Mouse (Mus musculus) ES-Bruce4 (cell line): ENCODE results near the gene Rps6ka5. TPM values are rescaled to one million over a fixed set of nuclear protein-coding genes. Genes with fewer than 3 reads are reported as not detected.

Experiments used
- H3K27ac ChIP-seq: 2 replicates; pipeline ENCODE4 v1.5.1; 2012; ENCODE audit warnings: low read length, inconsistent platforms; ENCODE audit not compliant: insufficient read depth
- H3K27me3 ChIP-seq: 2 replicates; pipeline ENCODE4 v1.6.1; 2012; ENCODE audit warnings: mild to moderate bottlenecking, low read length, inconsistent platforms; ENCODE audit not compliant: control insufficient read depth, poor library complexity, insufficient read depth, severe bottlenecking
- H3K36me3 ChIP-seq: 2 replicates; pipeline ENCODE4 v1.6.1; 2012; ENCODE audit warnings: inconsistent platforms, mild to moderate bottlenecking, low read length, moderate library complexity; ENCODE audit not compliant: control insufficient read depth, poor library complexity, insufficient read depth, severe bottlenecking
- H3K4me1 ChIP-seq: one replicate; pipeline ENCODE4 v1.8.1; 2011; ENCODE audit warnings: low read length; ENCODE audit not compliant: control insufficient read depth, insufficient read depth
- H3K4me3 ChIP-seq: 2 replicates; pipeline ENCODE4 v1.5.1; 2011; ENCODE audit warnings: low read depth, mild to moderate bottlenecking, low read length
- H3K9ac ChIP-seq: 2 replicates; pipeline ENCODE4 v1.6.1; 2012; ENCODE audit warnings: low read depth, mild to moderate bottlenecking, inconsistent platforms; ENCODE audit not compliant: poor library complexity, severe bottlenecking
- H3K9me3 ChIP-seq: replicated peaks from 2 replicates; pipeline ENCODE4 v1.6.1; 2012; ENCODE audit warnings: mild to moderate bottlenecking, low read length, inconsistent platforms; ENCODE audit not compliant: control insufficient read depth, poor library complexity, insufficient read depth, severe bottlenecking
- CTCF ChIP-seq: IDR thresholded peaks from one replicate; pipeline ENCODE4 v1.8.1; 2011; ENCODE audit warnings: low read depth, low read length
- EP300 ChIP-seq: IDR thresholded peaks from 2 replicates; pipeline ENCODE4 v1.6.1; 2011; ENCODE audit warnings: low read depth, low read length; ENCODE audit not compliant: insufficient read depth
- POLR2A ChIP-seq: IDR thresholded peaks from one replicate; pipeline ENCODE4 v1.8.1; 2011; ENCODE audit warnings: low read length; ENCODE audit not compliant: insufficient read depth
- polyA plus RNA-seq: library from polyadenylated mRNA; stranded (reverse); fragments of >200 nt; gene quantifications from 2 replicates; pipeline ENCODE4 v1.2.4, GENCODE M21; 2011; ENCODE audit warnings: low read depth; ENCODE audit not compliant: missing spikeins, insufficient read depth, insufficient read length

Gene Rps6ka5
- polyA plus RNA-seq, 1 experiment, result 13.2 TPM

DNA sequence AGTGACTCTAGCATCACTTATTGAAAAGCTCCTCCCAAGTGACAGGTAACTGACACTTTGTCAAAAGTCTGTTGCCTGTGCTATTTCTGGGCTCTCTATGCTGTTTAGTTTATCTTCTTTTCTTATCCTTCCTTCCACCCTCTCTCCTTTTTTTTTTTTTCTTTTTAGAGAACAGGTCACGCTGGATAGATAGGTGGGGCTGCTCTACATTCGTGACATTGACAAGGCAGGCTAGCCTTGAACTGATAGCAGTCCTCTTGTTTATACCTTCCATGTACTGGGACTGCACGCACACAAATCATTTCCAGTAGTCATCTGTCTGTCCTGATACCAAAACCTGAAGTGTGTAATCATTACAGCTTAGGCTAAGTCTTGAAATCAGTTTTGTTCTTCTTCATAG is 132.1 kb downstream of the Rps6ka5 start:
- Histone ChIP-seq H3K27me3 (no peaks in the 10 kb centered on the region; the same call in 1 of the 2 replicates), H3K36me3 (no peaks in the 10 kb centered on the region), H3K4me1 (no peaks in the 10 kb centered on the region), H3K4me3 (no peak overlapping the region), H3K27ac (no peak overlapping the region), H3K9me3 (no peaks in the 10 kb centered on the region), H3K9ac (no peak overlapping the region)
- TF ChIP-seq POLR2A, result no peak
- no peak for TF ChIP-seq EP300
- no peak for TF ChIP-seq CTCF

DNA sequence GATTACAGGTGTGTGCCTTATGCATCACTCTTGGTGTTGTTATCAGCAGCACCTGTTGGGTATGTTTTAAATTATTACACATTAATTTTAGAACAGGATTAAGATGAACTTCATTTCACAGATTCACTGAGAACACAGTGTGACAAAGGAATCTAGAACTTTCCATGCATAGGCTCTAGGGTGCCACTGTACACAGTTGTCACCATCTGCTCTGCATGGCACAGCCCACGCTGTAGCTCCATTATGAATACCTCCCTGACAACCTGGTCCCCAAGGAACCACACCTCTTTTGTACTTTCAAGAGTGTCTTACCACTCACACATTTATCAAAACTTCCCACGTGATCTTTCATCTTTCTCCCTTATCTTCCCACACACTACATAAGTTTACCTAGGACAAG is 140.2 kb downstream of the Rps6ka5 start:
- Histone ChIP-seq H3K36me3 (no peaks in the 10 kb centered on the region), H3K4me3 (no peak overlapping the region), H3K9ac (no peak overlapping the region), H3K4me1 (no peaks in the 10 kb centered on the region), H3K9me3 (no peaks in the 10 kb centered on the region), H3K27ac (no peak overlapping the region), H3K27me3 (no peaks in the 10 kb centered on the region; the same call in 1 of the 2 replicates)
- TF ChIP-seq EP300, result no peak
- TF ChIP-seq CTCF, result no peak
- no peak for TF ChIP-seq POLR2A

DNA sequence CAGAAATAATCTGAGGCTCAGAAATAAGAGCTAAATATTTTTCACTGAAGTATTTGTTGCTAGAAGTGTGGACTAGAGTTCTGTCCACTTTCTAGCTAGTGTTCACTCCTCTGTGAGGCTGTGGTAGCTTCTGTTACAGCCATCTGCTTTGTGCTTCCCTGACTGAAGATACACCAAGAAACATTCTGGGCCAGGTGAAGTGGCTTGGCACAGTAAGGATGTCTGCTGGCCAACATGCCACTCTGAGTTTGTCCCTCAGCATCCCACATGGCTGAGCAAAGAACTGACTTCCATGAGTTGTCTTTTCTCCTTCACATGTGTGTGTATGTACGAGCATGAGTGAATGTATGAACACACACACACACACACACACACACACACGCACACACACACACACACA is 147.6 kb downstream of the Rps6ka5 start:
- Histone ChIP-seq H3K9me3 (no peaks in the 10 kb centered on the region), H3K4me3 (no peak overlapping the region), H3K36me3 (no peaks in the 10 kb centered on the region), H3K27me3 (no peaks in the 10 kb centered on the region), H3K4me1 (no peaks in the 10 kb centered on the region), H3K27ac (no peak overlapping the region), H3K9ac (no peak overlapping the region)
- no peak for TF ChIP-seq EP300
- no peak for TF ChIP-seq CTCF
- TF ChIP-seq POLR2A, result no peak

DNA sequence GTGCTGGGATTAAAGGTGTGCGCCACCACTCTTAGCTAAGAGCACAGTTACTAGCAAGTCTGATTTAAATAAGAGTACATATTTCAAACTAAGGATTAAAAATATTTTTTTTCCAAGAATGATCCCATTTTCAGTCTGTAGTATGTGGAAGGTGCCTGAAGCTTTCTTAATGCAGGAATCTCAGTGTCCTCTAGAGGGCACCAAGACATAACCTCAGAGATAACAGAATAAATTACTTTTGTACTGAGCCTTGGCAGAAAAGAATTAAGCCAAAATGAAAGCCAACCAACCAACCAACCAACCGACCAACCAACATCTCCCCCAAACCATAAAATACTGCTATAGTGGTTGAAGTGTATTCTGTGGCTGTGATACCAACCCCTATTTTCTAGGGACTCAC is 148.5 kb downstream of the Rps6ka5 start:
- Histone ChIP-seq H3K36me3 (no peaks in the 10 kb centered on the region), H3K9me3 (no peaks in the 10 kb centered on the region), H3K4me1 (no peaks in the 10 kb centered on the region), H3K9ac (no peak overlapping the region), H3K27me3 (no peaks in the 10 kb centered on the region), H3K4me3 (no peak overlapping the region), H3K27ac (no peak overlapping the region)
- no peak for TF ChIP-seq EP300
- no peak for TF ChIP-seq POLR2A
- TF ChIP-seq CTCF, result no peak

DNA sequence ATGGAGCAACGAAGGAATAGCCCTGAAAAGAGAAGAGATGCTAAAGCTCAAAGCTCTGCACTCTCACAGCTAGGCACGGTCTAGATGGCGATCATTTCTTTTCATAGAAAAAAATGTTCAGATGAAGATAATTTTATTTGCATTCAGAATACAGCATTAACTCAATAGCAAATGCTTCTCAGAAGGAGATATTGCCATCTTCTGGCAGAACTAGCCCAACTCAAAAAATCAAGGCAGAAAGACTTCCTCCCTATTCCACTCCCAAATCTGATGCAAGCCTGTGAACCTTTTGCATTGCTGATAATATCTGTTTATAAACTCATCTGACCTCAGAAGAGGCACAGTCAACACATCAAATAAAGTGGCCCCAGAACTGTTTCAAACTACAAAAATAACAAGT is 151.0 kb downstream of the Rps6ka5 start:
- TF ChIP-seq POLR2A (no peak), CTCF (no peak), EP300 (no peak)
- H3K27me3 ChIP-seq, result no peaks in the 10 kb centered on the region

DNA sequence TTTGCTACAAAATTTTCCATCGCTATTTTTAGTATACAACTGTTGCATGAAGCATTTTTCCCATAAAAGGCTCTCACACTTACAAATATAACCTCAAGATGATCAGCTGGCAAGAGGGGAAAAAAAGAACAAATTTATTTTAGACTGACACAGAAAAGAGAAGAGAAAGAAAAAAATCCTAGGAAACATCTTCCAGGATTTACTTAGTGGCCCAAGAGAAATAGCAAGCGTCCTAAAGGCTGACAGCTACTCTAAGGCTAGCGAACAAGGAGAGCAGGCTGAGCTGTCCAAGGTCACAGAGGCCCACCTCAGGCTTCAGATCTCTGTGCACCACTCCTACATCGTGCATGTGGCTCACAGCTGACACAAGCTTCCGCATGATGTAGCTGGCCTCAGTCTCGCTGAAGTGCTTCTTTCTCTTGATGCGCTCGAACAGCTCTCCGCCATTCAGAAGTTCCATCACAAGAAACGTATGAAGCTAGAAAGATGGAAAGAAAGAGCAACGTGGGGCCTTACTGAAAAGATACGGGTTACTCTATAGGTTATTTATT is 156.2 kb downstream of the Rps6ka5 start:
- Histone ChIP-seq H3K4me1 (no peaks in the 10 kb centered on the region), H3K27me3 (no peaks in the 10 kb centered on the region), H3K36me3 (no peaks in the 10 kb centered on the region), H3K27ac (no peak overlapping the region), H3K9ac (no peak overlapping the region), H3K9me3 (no peaks in the 10 kb centered on the region), H3K4me3 (no peak overlapping the region)
- TF ChIP-seq CTCF, result no peak
- TF ChIP-seq EP300, result no peak
- TF ChIP-seq POLR2A, result no peak

More for the DNA sequence above, 151.0 kb downstream of the Rps6ka5 start:
- Histone ChIP-seq H3K4me1 (no peaks in the 10 kb centered on the region), H3K4me3 (no peak overlapping the region), H3K9me3 (no peaks in the 10 kb centered on the region), H3K36me3 (no peaks in the 10 kb centered on the region), H3K9ac (no peak overlapping the region), H3K27ac (no peak overlapping the region)
